Mouse (Mus musculus) forebrain, embryonic 15.5 days (tissue): ENCODE data around the gene Aldoart1. TPM values are rescaled to one million over a fixed set of nuclear protein-coding genes. Genes with fewer than 3 reads are reported as not detected.

Experiments used
- ATAC-seq: fragments of 200-750 bp; cut with Nextera tagmentation; replicated peaks from 2 replicates; pipeline ENCODE4 v1.8.0; 2017; ENCODE audit warnings: mild to moderate bottlenecking, moderate TSS enrichment, moderate library complexity
- H3K27ac ChIP-seq: fragments of 300-500 bp; sonication (generic); replicated peaks from 2 replicates; pipeline ENCODE4 v1.5.1; 2015; ENCODE audit warnings: mild to moderate bottlenecking, inconsistent platforms
- H3K27me3 ChIP-seq: fragments of 300-500 bp; sonication (generic); 2 replicates; pipeline ENCODE4 v1.6.1; 2015; ENCODE audit warnings: inconsistent platforms
- H3K36me3 ChIP-seq: fragments of 300-500 bp; sonication (generic); 2 replicates; pipeline ENCODE4 v1.6.1; 2015; ENCODE audit warnings: mild to moderate bottlenecking, inconsistent platforms
- H3K4me1 ChIP-seq: fragments of 300-500 bp; sonication (generic); 2 replicates; pipeline ENCODE4 v1.6.1; 2015; ENCODE audit warnings: inconsistent platforms
- H3K4me2 ChIP-seq: fragments of 300-500 bp; sonication (generic); replicated peaks from 2 replicates; pipeline ENCODE4 v1.6.1; 2015; ENCODE audit warnings: mild to moderate bottlenecking, inconsistent platforms
- H3K4me3 ChIP-seq: fragments of 300-500 bp; sonication (generic); 2 replicates; pipeline ENCODE4 v1.5.1; 2015; ENCODE audit warnings: mild to moderate bottlenecking, inconsistent platforms
- H3K9ac ChIP-seq: fragments of 300-500 bp; sonication (generic); replicated peaks from 2 replicates; pipeline ENCODE4 v1.6.1; 2015; ENCODE audit warnings: mild to moderate bottlenecking, inconsistent platforms
- H3K9me3 ChIP-seq: fragments of 300-500 bp; sonication (generic); 2 replicates; pipeline ENCODE4 v1.6.1; 2016; ENCODE audit warnings: inconsistent platforms
- WGBS: fragments of 180-500 bp; shearing (Covaris S2); methylation state at CpG from one replicate; pipeline ENCODE4 v1.1.7; 2015; ENCODE audit warnings: mixed read lengths; 5-methylcytosine and 5-hydroxymethylcytosine counted together
- polyA plus RNA-seq: library from polyadenylated mRNA; unstranded; fragments of >200 nt; fragmentation: Nextera tagmentation; extraction: Ambion mirVana; gene quantifications from 2 replicates; pipeline ENCODE4 v1.2.1, GENCODE M21; 2015

Gene Aldoart1
- polyA plus RNA-seq = not detected in 2 replicates

- WGBS = 92% methylated on average over 9 of the region's 9 CpGs
- H3K36me3 ChIP-seq = no peaks in the 10 kb centered on the region
- no peak for ATAC-seq
- H3K4me3 ChIP-seq = no peak within 1 kb of the TSS
- H3K4me1 ChIP-seq = no peaks in the 10 kb centered on the region
- no peaks in the 10 kb centered on the region for H3K9me3 ChIP-seq
- H3K27me3 ChIP-seq = no peaks in the 10 kb centered on the region
- H3K27ac ChIP-seq = no peak within 1 kb of the TSS
- no peak within 1 kb of the TSS for H3K4me2 ChIP-seq
- no peak within 1 kb of the TSS for H3K9ac ChIP-seq
These were observed at the start of gene Aldoart1 for GRCm38 (mm10) chr4:72852534-72852933. TSS of gene Aldoart1 (minus strand) at chr4:72852634.

- H3K36me3 ChIP-seq = no peaks in the 10 kb centered on the region
- no peak overlapping the region for H3K4me3 ChIP-seq
- H3K9me3 ChIP-seq = no peaks in the 10 kb centered on the region
- no peaks in the 10 kb centered on the region for H3K27me3 ChIP-seq
- no peak overlapping the region for H3K27ac ChIP-seq
- no peak overlapping the region for H3K9ac ChIP-seq
- 56% methylated on average over 1 of the region's 1 CpGs for WGBS
- no peak for ATAC-seq
- no peaks in the 10 kb centered on the region for H3K4me1 ChIP-seq
- H3K4me2 ChIP-seq = no peak overlapping the region
These were observed 49.1 kb upstream of the Aldoart1 start for GRCm38 (mm10) chr4:72901566-72901965.

GRCm38 (mm10) chr4:72865371-72866075 lies 13.1 kb upstream of the Aldoart1 start:
- no peaks in the 10 kb centered on the region for H3K27me3 ChIP-seq
- no peak for ATAC-seq

GRCm38 (mm10) chr4:72844276-72844675 lies 8.2 kb downstream of the Aldoart1 start:
- Histone ChIP-seq H3K9me3 (no peaks in the 10 kb centered on the region), H3K9ac (no peak overlapping the region), H3K4me2 (no peak overlapping the region), H3K27ac (no peak overlapping the region), H3K36me3 (no peaks in the 10 kb centered on the region), H3K4me3 (no peak overlapping the region), H3K4me1 (no peaks in the 10 kb centered on the region), H3K27me3 (no peaks in the 10 kb centered on the region)
- ATAC-seq = no peak

More at GRCm38 (mm10) chr4:72865371-72866075, 13.1 kb upstream of the Aldoart1 start:
- H3K36me3 ChIP-seq = no peaks in the 10 kb centered on the region
- no peaks in the 10 kb centered on the region for H3K4me1 ChIP-seq
- H3K9me3 ChIP-seq = no peaks in the 10 kb centered on the region
- no peak overlapping the region for H3K4me3 ChIP-seq
- no peak overlapping the region for H3K9ac ChIP-seq
- H3K4me2 ChIP-seq = no peak overlapping the region
- no peak overlapping the region for H3K27ac ChIP-seq
- WGBS = 81% methylated on average over 2 of the region's 2 CpGs

- Histone ChIP-seq H3K4me1 (no peaks in the 10 kb centered on the region), H3K27me3 (no peaks in the 10 kb centered on the region), H3K27ac (no peak overlapping the region), H3K4me3 (no peak overlapping the region), H3K4me2 (no peak overlapping the region), H3K36me3 (no peaks in the 10 kb centered on the region), H3K9me3 (no peaks in the 10 kb centered on the region), H3K9ac (no peak overlapping the region)
- ATAC-seq = no peak
These were observed 9.4 kb downstream of the Aldoart1 start for GRCm38 (mm10) chr4:72843025-72843424.

GRCm38 (mm10) chr4:72836430-72836829 lies 16.0 kb downstream of the Aldoart1 start:
- WGBS = 53% methylated on average over 2 of the region's 2 CpGs
- Histone ChIP-seq H3K9ac (no peak overlapping the region), H3K4me3 (no peak overlapping the region), H3K27ac (no peak overlapping the region), H3K4me2 (no peak overlapping the region), H3K36me3 (no peaks in the 10 kb centered on the region), H3K9me3 (no peaks in the 10 kb centered on the region), H3K4me1 (no peaks in the 10 kb centered on the region), H3K27me3 (no peaks in the 10 kb centered on the region)
- ATAC-seq = no peak

- H3K27ac ChIP-seq = no peak overlapping the region
- ATAC-seq = no peak
- H3K4me1 ChIP-seq = no peaks in the 10 kb centered on the region
- WGBS = 38% methylated on average over 1 of the region's 1 CpGs
- no peak overlapping the region for H3K4me2 ChIP-seq
- H3K9ac ChIP-seq = no peak overlapping the region
- H3K4me3 ChIP-seq = no peak overlapping the region
- no peaks in the 10 kb centered on the region for H3K36me3 ChIP-seq
- H3K27me3 ChIP-seq = no peaks in the 10 kb centered on the region
- no peaks in the 10 kb centered on the region for H3K9me3 ChIP-seq
These were observed 17.0 kb downstream of the Aldoart1 start for GRCm38 (mm10) chr4:72835400-72835799.

- Histone ChIP-seq H3K4me3 (no peak overlapping the region), H3K9me3 (no peaks in the 10 kb centered on the region), H3K27me3 (no peaks in the 10 kb centered on the region), H3K27ac (no peak overlapping the region), H3K4me2 (no peak overlapping the region), H3K36me3 (no peaks in the 10 kb centered on the region), H3K4me1 (peaks cover 9% of the 10 kb centered on the region; the same call in 1 of the 2 replicates), H3K9ac (no peak overlapping the region)
- WGBS = 70% methylated on average over 1 of the region's 1 CpGs
- ATAC-seq = no peak
These were observed 51.6 kb downstream of the Aldoart1 start for GRCm38 (mm10) chr4:72800816-72801215.
